Mouse (Mus musculus) midbrain, postnatal 0 days (tissue): ENCODE measurements around the gene Ypel2. TPM values are rescaled to one million over a fixed set of nuclear protein-coding genes. Genes with fewer than 3 reads are reported as not detected.
A peak's percentile ranks its signal among the peaks of the same experiment; 100 is the strongest.

Experiments
- ATAC-seq: fragments of 200-750 bp; cut with Nextera tagmentation; 2 replicates; pipeline ENCODE4 v1.8.0; 2017; ENCODE audit warnings: moderate number of reproducible peaks, mild to moderate bottlenecking, moderate TSS enrichment, moderate library complexity; ENCODE audit not compliant: low FRiP score
- DNase-seq: peaks from one replicate; pipeline ENCODE4 v3.0.0-alpha.2; 2015; ENCODE audit warnings: low spot score
- H3K27ac ChIP-seq: fragments of 300-500 bp; sonication (generic); 2 replicates; pipeline ENCODE4 v1.5.1; 2014; ENCODE audit warnings: low read depth, mild to moderate bottlenecking, low read length, mixed read lengths
- H3K27me3 ChIP-seq: fragments of 300-500 bp; sonication (generic); 2 replicates; pipeline ENCODE4 v1.6.1; 2014; ENCODE audit warnings: low read length, control low read depth, mixed read lengths; ENCODE audit not compliant: insufficient read depth
- H3K36me3 ChIP-seq: fragments of 300-500 bp; sonication (generic); 2 replicates; pipeline ENCODE4 v1.6.1; 2014; ENCODE audit warnings: low read length, control low read depth, mixed read lengths; ENCODE audit not compliant: insufficient read depth
- H3K4me1 ChIP-seq: fragments of 300-500 bp; sonication (generic); 2 replicates; pipeline ENCODE4 v1.6.1; 2014; ENCODE audit warnings: mild to moderate bottlenecking, control low read depth, antibody characterized with exemption, low read length, mixed read lengths; ENCODE audit not compliant: insufficient read depth
- H3K4me2 ChIP-seq: fragments of 300-500 bp; sonication (generic); 2 replicates; pipeline ENCODE4 v1.6.1; 2014; ENCODE audit warnings: low read depth, mild to moderate bottlenecking, low read length, mixed read lengths; ENCODE audit not compliant: poor library complexity, severe bottlenecking
- H3K4me3 ChIP-seq: fragments of 300-500 bp; sonication (generic); 2 replicates; pipeline ENCODE4 v1.5.1; 2014; ENCODE audit warnings: low read depth, mild to moderate bottlenecking, low read length, moderate library complexity
- H3K9ac ChIP-seq: fragments of 300-500 bp; sonication (generic); replicated peaks from 2 replicates; pipeline ENCODE4 v1.6.1; 2014; ENCODE audit warnings: mild to moderate bottlenecking, low read length, moderate library complexity, mixed read lengths; ENCODE audit not compliant: poor library complexity, severe bottlenecking
- H3K9me3 ChIP-seq: fragments of 300-500 bp; sonication (generic); 2 replicates; pipeline ENCODE4 v1.6.1; 2016; ENCODE audit warnings: low read length, control low read depth
- CTCF ChIP-seq: IDR thresholded peaks from 2 replicates; pipeline ENCODE4 v1.5.1; 2016; ENCODE audit warnings: antibody characterized with exemption, mild to moderate bottlenecking
- WGBS: fragments of 180-500 bp; shearing (Covaris S2); extraction: QIAGEN DNeasy Blood & Tissue Kit; methylation state at CpG from one replicate; pipeline ENCODE4 v1.1.7; 2014; 5-methylcytosine and 5-hydroxymethylcytosine counted together
- polyA plus RNA-seq: library from polyadenylated mRNA; unstranded; fragments of >200 nt; fragmentation: Nextera tagmentation; extraction: Ambion mirVana; gene quantifications from 2 replicates; pipeline ENCODE4 v1.2.1, GENCODE M21; 2015
- total RNA-seq: library from RNA; depleted of rRNA; stranded (reverse); fragments of >200 nt; gene quantifications from 2 replicates; pipeline ENCODE4 v1.2.3, GENCODE M21; 2014

The Ypel2 gene
- total and polyA plus RNA-seq, 2 experiments from 2014 or later, result 4.3 to 5.8 TPM

DNA sequence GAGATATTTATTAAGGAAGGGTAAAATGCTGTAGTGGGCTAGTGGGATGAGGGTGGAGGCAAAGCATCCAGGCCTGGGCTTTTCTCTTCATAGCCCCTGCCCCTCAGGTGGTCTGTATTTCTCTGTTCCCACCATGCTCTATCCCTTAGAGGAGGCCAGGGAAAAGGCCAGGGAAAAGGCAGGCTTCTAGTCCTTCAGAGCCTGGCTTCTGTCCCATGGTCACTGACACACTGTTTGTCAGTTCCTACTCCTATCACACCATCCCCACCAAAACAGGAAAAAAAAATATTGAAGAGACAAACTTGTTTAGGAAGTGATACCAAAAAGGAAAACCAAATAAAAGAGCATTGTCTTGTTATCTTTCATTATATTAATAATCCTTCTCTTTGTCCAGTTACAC lies 63.5 kb downstream of the Ypel2 start:
- Histone ChIP-seq H3K9ac (no peak overlapping the region), H3K4me2 (no peak overlapping the region), H3K27ac (peak overlapping the region; percentile 76), H3K36me3 (no peaks in the 10 kb centered on the region), H3K4me1 (peaks cover 6% of the 10 kb centered on the region; the same call in 1 of the 2 replicates), H3K4me3 (no peak overlapping the region), H3K27me3 (no peaks in the 10 kb centered on the region), H3K9me3 (no peaks in the 10 kb centered on the region)
- DNase-seq (no peak), ATAC-seq (no peak)
- no peak for TF ChIP-seq CTCF

DNA sequence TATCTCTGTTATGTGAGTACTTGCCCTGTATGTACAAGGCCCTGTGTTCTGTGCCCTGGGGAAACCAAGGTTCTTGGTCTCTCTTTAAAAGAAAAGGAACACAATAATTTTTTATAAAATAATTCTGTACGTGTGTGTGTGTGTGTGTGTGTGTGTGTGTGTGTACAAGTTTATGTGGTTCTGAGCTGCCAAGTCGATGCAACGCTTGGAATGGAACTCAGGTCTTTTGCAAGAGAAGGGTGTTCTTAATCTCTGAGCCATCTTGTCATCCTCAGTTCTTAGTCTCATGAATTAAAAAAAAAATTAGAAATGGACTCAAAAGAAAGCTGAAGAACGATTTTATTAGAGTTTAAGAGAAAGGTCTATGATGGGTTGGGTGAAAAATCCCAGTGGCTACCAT lies 64.0 kb downstream of the Ypel2 start:
- no peaks in the 10 kb centered on the region for H3K36me3 ChIP-seq
- H3K9ac ChIP-seq, result no peak overlapping the region
- H3K27ac ChIP-seq, result no peak overlapping the region
- no peaks in the 10 kb centered on the region for H3K9me3 ChIP-seq
- ATAC-seq (no peak), DNase-seq (no peak)
- TF ChIP-seq CTCF, result no peak
- 82% methylated on average over 4 of the region's 4 CpGs for WGBS
- H3K4me1 ChIP-seq, result peaks cover 6% of the 10 kb centered on the region; the same call in 1 of the 2 replicates
- H3K4me3 ChIP-seq, result no peak overlapping the region
- no peak overlapping the region for H3K4me2 ChIP-seq
- no peaks in the 10 kb centered on the region for H3K27me3 ChIP-seq

GRCm38 (mm10) chr11:86925085-86925638 lies 68.3 kb downstream of the Ypel2 start:
- no peaks in the 10 kb centered on the region for H3K27me3 ChIP-seq
- 87% methylated on average over 9 of the region's 9 CpGs for WGBS
- no peak overlapping the region for H3K4me2 ChIP-seq
- no peak overlapping the region for H3K4me3 ChIP-seq
- no peaks in the 10 kb centered on the region for H3K36me3 ChIP-seq
- no peaks in the 10 kb centered on the region for H3K9me3 ChIP-seq
- TF ChIP-seq CTCF, result no peak
- DNase-seq, result no peak
- no peak for ATAC-seq
- H3K27ac ChIP-seq, result no peak overlapping the region
- H3K9ac ChIP-seq, result no peak overlapping the region
- peaks cover under 1% of the 10 kb centered on the region; the same call in 1 of the 2 replicates for H3K4me1 ChIP-seq

DNA sequence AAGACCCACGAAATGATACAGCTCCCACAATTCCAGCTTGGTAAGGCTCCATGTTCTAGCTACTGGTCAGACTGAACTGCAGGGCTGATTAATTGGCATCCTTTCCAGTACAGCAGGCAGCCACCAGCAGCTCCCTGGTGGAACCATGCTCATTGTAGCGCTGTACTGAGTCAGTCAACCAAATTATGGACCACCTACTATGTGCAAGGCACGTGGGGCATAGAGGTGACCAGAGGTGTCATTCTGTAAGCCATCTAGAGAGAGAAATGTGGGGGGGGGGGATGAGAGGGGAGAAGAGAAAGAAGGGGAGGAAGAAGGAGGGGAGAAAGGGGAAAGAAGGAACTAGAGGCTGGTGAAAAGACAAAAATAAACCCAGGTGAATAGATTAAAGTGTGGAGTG lies 68.9 kb downstream of the Ypel2 start:
- 71% methylated on average over 3 of the region's 3 CpGs for WGBS
- no peaks in the 10 kb centered on the region for H3K4me1 ChIP-seq
- H3K4me3 ChIP-seq, result no peak overlapping the region
- no peaks in the 10 kb centered on the region for H3K36me3 ChIP-seq
- H3K27ac ChIP-seq, result no peak overlapping the region
- ATAC-seq, result no peak
- no peaks in the 10 kb centered on the region for H3K27me3 ChIP-seq
- DNase-seq, result no peak
- no peak overlapping the region for H3K4me2 ChIP-seq
- no peak for TF ChIP-seq CTCF
- no peak overlapping the region for H3K9ac ChIP-seq
- H3K9me3 ChIP-seq, result no peaks in the 10 kb centered on the region

DNA sequence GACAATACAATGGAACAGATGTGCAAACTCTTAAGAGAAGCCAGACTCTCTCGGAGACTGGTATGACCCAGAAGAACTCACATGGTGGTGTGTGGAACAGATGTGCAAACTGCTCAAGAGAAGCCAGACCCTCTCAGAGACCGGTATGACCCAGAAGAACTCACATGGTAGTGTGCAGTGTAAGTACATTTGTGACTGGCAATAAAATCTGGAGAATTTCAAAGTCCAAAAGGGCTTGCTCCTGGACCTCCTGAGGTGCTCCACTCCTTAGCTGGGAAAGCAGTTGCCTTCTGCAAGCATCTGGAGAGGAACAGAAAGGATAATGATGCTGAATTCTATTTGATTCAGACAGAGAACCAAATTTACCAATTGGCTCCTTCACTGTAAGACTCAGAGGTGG lies 69.9 kb downstream of the Ypel2 start:
- Histone ChIP-seq H3K9me3 (no peaks in the 10 kb centered on the region), H3K4me1 (no peaks in the 10 kb centered on the region), H3K9ac (no peak overlapping the region), H3K36me3 (no peaks in the 10 kb centered on the region), H3K27ac (no peak overlapping the region), H3K4me3 (no peak overlapping the region), H3K27me3 (no peaks in the 10 kb centered on the region), H3K4me2 (no peak overlapping the region)
- no peak for TF ChIP-seq CTCF
- WGBS, result 68% methylated on average over 2 of the region's 2 CpGs
- ATAC-seq (no peak), DNase-seq (no peak)

DNA sequence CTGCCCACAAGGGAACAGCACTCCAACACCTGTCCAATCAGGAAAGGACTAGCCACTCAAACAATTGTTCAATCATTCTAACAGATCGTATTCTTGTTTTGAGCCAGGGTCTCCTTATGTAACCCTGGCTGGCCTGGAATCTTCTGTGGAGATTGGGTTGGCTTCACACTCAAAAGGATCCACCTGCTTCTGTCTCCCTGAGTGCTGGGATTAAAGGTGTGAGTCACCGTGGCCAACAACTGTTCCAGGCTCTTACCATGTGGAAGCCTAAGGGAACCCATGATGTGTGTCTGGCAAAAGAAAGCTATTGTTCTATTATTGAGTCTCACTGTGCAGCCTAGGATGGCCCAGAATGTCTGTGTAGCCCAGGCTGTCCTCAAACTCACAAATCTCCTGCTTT lies 71.5 kb downstream of the Ypel2 start:
- TF ChIP-seq CTCF, result no peak
- Histone ChIP-seq H3K4me2 (no peak overlapping the region), H3K27me3 (no peaks in the 10 kb centered on the region), H3K9me3 (no peaks in the 10 kb centered on the region), H3K4me3 (no peak overlapping the region), H3K36me3 (no peaks in the 10 kb centered on the region), H3K27ac (no peak overlapping the region), H3K4me1 (no peaks in the 10 kb centered on the region), H3K9ac (no peak overlapping the region)
- ATAC-seq (no peak), DNase-seq (no peak)
- 91% methylated on average over 2 of the region's 2 CpGs for WGBS
